Mouse (Mus musculus) liver, embryonic 14.5 days (tissue): ENCODE measurements around the gene Drg2.

Source experiments
- CTCF ChIP-seq: IDR thresholded peaks from 2 replicates; pipeline ENCODE4 v1.5.1; 2016; ENCODE audit warnings: antibody characterized with exemption, low read depth, control low read depth
- EP300 ChIP-seq: IDR thresholded peaks from 2 replicates; pipeline ENCODE4 v1.6.1; 2016; ENCODE audit warnings: antibody characterized with exemption, low read depth

- TF ChIP-seq CTCF (no peak), EP300 (no peak)
Observed at GRCm38 (mm10) chr11:60457973-60458372, 3.6 kb downstream of the Drg2 start.
